Mouse (Mus musculus) monocyte, adult 2 months (primary cell): Measurements from ENCODE around the gene Fam19a1.

ENCODE experiments used
- DNase-seq, 2 experiments: peaks; one replicate each; pipeline ENCODE4 v3.0.0; 2022; ENCODE audit warnings: low spot score in 2 of 2, low read depth in 1 of 2

Gene Fam19a1

GRCm38 (mm10) chr6:96433896-96434295 lies 320.9 kb downstream of the Fam19a1 start:
- no peak for DNase-seq

DNA sequence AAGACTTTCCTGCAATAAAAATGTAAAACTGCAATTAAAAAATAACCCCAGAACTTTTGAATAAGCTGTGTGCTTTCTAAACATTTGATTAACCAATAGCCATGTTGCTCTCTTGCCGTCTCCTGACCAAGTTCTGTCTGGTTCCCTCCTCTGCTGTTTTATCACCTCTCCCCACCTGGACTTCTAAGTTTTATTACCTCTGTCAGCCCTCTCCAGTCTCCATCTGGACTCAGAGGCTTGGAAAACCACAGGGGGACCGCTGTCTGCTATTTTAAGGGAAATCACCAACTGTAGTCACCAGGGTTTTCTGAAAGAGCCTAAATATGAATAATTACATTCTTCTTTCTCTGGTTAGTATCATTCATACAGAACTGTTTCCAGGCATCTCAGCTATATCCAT lies 322.6 kb downstream of the Fam19a1 start:
- no peak for DNase-seq

- DNase-seq = no peak
Observed at GRCm38 (mm10) chr6:96437814-96438213, 324.9 kb downstream of the Fam19a1 start.

GRCm38 (mm10) chr6:96439419-96439818 lies 326.5 kb downstream of the Fam19a1 start:
- DNase-seq = no peak

DNA sequence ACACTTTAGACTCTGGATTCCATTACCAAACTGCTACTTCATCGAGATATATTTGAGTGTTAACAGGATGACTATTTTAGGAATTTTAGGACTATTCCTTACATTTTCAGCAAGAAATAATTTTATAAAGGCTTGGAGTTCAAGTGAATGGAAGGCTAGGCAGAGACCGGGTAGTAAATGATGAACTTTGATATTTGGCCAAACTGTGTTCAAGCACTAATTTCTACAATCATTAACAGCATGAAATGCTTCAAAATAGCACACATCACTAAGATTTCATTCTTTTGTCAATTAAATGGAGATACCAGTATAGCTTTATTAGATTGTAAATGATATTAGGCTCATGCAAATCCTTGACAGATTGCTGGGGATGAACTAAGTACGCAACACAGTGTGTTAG lies 329.0 kb downstream of the Fam19a1 start:
- DNase-seq = no peak

DNA sequence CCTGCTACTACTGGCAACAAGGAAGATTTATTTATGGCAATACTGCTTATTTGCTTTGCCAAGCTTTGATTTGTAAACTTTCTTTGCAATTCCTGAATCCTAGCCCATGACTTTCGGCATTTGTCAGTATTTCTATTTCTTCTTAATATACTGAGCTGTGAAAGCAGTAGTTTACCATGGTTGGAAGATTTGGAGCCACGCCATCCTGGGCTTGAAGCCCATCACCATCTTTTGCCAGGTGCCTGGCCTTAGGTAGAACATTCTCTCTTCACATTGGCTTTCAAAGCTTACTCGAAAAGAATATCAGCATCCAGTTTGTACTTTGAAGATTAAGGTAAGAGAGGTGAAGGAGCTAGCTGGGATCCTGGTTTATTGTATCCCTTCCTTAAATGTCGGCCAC lies 334.5 kb downstream of the Fam19a1 start:
- DNase-seq = no peak

DNA sequence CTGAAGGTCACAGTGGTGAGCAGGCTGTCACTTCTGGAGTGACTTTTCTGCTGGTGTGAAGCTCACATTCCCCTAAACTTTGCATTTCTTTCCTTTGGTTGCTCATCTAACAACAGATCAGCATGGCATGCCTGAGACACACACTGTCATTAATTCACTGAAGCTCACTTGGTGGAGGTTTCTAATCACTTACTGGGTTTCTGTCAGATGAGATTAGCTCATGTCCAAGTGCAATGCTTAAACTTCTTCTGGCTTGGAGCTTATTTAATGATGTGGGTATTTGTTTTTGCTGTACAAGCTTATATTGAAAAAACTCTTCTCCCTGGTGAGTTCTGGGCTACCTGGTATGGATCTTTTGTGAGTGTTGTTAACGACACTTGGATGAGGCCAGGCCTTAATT lies 343.3 kb downstream of the Fam19a1 start:
- no peak for DNase-seq

- DNase-seq = no peak
Observed at GRCm38 (mm10) chr6:96457590-96458259, 344.8 kb downstream of the Fam19a1 start.

- no peak for DNase-seq
Observed at GRCm38 (mm10) chr6:96459041-96459440, 346.1 kb downstream of the Fam19a1 start.

- no peak for DNase-seq
Observed at GRCm38 (mm10) chr6:96499464-96499863, 386.5 kb downstream of the Fam19a1 start.

- DNase-seq = no peak
Observed at GRCm38 (mm10) chr6:96541600-96541999, 428.6 kb downstream of the Fam19a1 start.

- DNase-seq = no peak
Observed at GRCm38 (mm10) chr6:96544832-96545231, 431.9 kb downstream of the Fam19a1 start.

DNA sequence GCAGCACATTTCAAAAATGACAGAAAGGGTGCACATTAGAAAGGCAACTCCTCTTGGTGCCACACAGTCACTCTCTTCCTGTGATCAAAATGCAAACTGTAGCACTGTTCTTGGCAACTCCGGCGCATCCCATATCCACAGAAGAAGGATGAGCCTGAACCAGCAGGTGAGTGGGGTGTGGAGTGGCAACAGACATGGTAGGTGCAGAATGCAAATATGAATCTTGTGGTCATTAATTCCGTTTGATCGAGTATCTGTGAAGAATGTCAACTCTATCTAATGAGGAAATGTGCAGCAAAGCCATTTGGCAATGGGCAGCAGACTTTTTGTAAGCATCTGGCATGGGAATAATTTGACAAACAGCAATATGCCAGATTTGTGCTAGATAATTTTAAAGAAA lies 437.5 kb downstream of the Fam19a1 start:
- DNase-seq = no peak

GRCm38 (mm10) chr6:96578649-96579048 lies 465.7 kb downstream of the Fam19a1 start:
- no peak for DNase-seq

DNA sequence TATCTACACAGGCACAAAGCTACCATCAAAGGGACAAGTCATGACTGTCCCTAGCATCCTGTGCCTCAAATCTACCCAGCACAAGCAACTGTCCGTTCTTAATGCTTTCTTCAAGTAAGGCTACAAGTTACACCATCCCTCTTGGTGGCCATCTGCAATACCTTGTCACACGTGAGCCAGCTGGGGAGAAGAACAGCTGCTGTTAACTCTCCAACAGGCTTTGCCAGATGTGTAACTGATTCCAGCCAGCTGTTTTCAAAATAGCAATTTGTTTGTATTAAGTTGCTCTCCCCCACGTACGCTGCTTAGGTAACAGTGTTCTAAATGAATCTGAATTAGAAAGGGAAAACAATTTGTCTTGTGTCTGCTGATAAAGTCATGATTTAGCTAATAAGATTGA lies 467.8 kb downstream of the Fam19a1 start:
- DNase-seq = no peak

GRCm38 (mm10) chr6:96581187-96581586 lies 468.2 kb downstream of the Fam19a1 start:
- DNase-seq = no peak

DNA sequence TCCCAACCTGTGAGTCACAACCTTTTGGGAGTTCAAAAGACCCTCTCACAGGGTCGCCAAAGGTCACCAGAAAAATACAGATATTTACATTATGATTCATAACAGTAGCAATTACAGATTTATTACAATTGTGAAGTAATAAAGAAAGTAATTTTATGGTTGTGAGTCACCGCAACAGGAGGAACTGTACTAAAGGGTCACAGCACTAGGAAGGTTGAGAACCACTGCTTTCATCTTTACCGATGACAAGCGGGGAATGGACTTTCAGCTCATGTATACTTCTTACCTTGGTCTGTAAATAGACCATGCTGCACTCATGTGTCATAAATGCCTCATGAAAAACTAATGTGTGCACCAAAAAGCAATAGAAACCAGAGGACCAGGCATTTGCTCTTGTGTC lies 474.5 kb downstream of the Fam19a1 start:
- DNase-seq = no peak

DNA sequence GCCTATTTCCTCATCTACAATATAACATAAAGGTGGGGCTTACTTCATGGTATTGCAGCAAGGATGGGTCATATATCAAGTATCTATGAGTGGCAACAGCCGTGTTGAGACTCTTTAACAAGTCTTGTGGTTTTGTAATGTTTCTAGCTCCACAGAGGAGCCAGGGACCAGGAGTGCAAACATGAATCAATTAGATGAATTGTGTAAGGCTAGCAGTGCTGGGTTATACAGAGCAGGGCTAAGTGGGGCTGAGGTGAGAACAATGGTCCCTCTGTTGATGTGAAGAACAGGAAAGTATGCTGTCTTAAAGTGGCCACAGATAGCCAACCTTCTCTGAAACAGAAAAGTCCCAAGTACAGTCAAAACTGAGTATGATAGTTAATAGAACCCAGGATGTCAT lies 480.1 kb downstream of the Fam19a1 start:
- DNase-seq = no peak

DNA sequence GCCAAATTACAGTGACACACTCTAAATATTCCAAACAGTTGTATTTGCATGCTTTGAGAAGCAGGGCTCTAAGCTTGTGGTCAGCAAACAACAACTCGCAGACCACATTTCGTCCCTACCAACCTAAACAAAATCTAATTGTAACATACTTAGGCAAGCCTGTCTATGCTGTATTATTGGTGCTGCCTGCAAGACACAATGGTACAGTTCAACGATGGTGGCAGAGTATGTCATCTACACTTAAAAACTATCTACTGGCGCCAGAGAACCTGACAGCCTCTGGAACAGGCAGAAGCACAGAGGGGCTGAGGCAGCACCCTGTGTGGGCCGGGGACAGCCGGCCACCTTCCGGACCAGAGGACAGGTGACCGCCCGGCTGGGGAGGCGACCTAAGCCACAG lies 482.2 kb downstream of the Fam19a1 start:
- DNase-seq = no peak

GRCm38 (mm10) chr6:96624196-96624595 lies 511.2 kb downstream of the Fam19a1 start:
- no peak for DNase-seq

GRCm38 (mm10) chr6:96631518-96631917 lies 518.6 kb downstream of the Fam19a1 start:
- DNase-seq = no peak

DNA sequence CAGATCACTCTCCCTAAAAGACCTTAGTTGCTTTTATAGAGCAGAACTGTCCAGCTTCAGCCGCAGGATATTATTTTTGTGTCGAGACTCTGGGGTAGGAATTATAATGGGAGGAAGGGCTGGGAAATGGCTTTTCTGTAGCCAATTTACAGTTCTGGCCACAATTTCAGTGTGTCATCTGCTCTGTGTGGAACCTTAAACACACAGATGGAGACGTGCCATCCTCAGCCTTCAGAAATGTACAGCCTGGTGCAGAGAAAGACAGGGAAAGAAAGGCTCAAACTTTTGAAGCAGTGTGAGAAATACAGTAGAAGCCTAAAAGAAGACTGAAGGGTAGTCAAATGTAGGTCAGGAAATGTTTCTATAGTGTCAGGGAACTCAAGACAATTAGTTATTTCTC lies 519.3 kb downstream of the Fam19a1 start:
- no peak for DNase-seq

GRCm38 (mm10) chr6:96635663-96636062 lies 522.7 kb downstream of the Fam19a1 start:
- no peak for DNase-seq

DNA sequence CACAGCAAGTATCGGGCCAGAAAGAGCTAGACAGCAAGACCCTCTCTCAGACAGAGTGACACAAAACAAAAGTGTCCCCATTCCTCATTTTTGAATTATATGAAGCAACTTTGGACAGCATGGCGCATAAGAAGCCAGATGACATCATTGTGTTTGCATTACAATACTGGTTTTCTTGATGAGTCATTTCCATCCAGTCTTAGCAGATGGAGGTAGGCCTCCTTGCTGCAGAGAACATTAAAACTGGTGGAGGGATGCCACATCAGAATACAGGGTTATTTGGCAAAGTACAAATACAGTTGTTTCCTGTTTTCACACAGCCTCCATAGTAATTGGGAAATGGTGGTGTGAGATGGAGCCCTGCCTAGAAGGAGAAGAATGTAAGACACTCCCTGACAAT lies 535.8 kb downstream of the Fam19a1 start:
- no peak for DNase-seq
